Mouse (Mus musculus): Measurements from ENCODE around the gene Enox1. TPM values are rescaled to one million over a fixed set of nuclear protein-coding genes. Genes with fewer than 3 reads are reported as not detected.
A peak's percentile ranks its signal among the peaks of the same experiment; 100 is the strongest.

The Enox1 gene
- polyA plus RNA-seq, 1 experiment = 0.32 TPM

DNA sequence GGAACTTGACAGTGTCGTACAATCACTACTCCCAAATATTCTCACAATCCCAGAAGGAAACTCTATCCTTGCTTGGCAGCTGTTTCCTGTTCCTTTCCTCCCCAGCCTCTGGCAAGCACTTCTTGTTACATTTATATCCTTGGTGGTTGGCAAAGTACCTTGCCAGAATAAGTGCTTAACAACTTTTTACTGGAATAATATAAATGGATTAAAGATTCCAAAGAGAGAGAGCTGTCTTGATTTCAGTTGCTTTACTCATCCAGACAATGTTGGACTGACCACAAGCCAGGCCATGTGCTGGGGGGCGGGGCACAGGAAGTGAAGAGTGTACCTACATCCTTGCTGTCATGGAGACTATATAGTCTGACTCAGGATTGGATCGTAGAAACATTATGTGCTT is 189.7 kb downstream of the Enox1 start:
- no peak for DNase-seq (ENCODE audit: low read depth, low spot score)
- WGBS = 85% methylated on average over 3 of the region's 3 CpGs

DNA sequence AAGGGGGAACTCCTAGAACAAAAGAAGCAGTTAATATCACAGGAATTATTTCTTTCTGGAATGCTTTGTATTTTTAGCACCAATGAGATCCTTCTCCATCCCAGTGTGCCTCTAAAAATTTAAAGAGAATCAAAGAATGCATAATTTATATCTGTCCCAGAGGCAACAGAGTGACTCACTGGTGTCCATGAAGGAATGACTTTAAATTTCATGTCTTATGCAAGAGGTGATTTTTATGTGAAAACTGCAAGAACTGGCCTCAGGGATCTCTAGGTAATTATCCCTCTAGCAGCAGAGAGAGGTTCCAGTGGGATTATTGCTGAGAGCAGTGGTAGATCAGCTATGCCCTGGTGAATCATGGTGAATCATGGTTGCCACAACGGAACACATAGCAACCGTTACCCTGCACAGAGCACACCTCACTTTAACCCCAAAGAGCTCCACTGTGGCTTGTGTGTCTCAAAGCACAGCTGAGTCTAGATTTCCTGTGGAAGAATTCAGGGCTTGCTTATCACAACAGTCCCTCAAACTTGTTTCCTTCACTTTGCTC is 195.3 kb downstream of the Enox1 start:
- WGBS = 75% methylated on average over 2 of the region's 2 CpGs
- DNase-seq (ENCODE audit: low read depth, low spot score) = no peak

DNA sequence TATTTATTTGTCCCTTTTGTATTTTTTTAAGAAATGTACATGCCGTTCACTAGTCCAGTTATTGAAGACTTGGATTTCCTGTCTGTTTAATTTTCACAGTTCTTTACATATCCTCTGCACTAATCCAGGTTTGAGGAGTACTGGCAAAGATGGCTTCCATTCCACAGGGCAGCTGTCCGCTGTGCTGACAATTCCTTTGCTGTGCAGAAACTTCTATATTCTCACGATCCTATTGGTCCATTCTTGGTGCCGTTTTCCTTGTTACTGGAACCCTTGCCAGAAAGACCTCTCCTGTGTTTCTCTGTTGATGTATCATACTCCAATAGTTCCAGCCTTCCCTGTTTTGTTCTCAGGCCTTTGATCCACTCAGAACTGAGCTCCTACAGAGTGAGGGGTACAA is 206.1 kb downstream of the Enox1 start:
- DNase-seq (ENCODE audit: low read depth, low spot score) = no peak
- WGBS = 72% methylated on average over 4 of the region's 4 CpGs

DNA sequence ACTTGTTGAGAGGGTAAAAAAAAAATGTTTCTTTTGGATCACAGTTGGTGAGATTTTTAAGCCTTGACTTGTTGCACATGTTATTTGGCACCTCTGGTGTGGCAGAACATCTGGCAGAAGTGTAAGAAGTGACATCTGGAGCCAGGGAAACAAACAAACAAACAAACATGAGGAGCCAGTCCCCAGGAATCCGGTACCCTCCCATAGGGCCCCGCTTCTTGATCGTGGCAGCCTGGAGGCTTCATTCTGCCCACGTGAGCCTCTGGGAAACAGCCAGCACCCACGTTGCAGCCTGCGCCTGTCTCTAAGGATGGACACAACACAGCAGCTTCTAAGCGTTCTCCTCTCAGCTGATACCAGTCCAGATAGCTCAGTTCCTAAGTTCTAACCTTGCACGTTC is 211.8 kb downstream of the Enox1 start:
- WGBS = 59% methylated on average over 8 of the region's 8 CpGs
- DNase-seq (ENCODE audit: low read depth, low spot score) = no peak

DNA sequence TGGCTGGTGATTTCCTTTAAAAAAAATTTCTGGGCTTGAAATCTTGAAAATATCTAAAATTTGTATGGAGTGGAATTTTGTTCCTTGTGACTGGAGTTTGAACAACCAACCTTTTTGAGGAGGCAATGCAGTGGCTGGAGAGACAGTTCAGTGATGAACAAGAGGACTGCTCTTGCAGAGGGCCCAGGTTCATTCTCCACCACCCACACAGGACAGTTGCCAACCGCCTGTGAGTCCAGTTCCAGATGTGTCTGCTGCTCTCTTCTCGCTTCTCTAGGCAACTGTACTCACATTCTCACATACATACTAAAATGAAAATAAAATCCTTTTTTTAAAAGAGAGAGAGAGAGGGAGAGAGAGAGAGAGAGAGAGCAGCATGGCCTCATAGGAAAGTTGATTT is 212.5 kb downstream of the Enox1 start:
- DNase-seq (ENCODE audit: low read depth, low spot score) = no peak
- 73% methylated on average over 2 of the region's 2 CpGs for WGBS

DNA sequence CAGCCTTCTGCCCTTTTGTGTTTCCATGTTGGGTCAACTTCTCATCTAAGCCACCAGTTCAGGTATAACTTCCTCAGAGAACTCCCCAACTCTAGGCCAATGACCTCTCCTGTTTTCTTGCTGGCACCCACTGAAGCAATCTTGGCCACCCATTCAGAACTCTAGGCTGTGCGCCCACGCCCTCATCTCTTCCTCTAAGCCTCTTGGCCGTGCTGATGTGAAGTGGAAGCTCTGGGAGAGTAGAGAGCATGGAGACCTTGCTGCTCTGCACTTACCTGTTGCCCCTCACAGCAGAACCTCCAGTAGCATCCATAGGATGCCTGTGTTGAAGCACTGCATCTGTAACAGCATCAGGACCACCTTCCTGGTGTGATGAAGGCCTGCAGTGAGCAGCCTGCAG is 214.0 kb downstream of the Enox1 start:
- WGBS = 66% methylated on average over 3 of the region's 3 CpGs
- DNase-seq (ENCODE audit: low read depth, low spot score) = no peak

DNA sequence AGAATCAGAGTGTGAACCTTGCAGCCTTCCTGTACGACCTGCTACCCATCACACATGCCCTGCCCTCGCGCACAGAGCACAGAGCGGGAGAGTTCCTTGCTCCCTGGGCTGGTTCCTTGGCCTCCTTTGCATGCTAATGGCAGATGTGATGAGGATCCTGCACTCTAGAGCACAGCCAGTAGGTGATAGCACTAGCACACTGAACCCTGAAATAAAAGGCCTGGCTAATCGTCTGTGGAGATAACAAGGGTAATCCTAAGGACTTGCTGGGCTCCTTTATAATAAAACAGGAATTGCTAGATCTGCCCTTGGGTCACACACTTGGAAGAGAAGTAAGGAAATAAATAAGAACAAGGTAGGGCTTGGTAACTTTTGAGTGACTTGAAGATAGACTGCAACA is 215.4 kb downstream of the Enox1 start:
- DNase-seq (ENCODE audit: low read depth, low spot score) = no peak
- WGBS = 61% methylated on average over 5 of the region's 5 CpGs

DNA sequence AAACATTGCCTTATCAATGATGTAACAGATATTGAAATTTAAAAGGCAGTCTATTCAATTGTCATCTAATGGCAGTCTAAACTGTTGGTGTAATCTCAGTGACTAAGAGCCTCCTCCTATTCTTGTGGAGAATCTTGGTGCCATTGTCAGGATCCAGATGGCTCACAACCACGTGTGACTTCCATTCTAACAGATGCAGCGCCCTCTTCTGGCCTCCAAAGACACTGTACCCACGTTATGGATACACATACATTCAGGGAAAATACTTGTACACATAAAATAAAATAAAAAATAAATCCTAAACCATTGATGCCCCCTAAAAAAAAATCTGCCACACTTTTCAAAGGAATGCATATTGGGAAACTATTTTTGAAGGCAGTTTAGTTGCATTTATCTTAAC is 216.6 kb downstream of the Enox1 start:
- DNase-seq (ENCODE audit: low read depth, low spot score) = no peak
- WGBS = 44% methylated on average over 3 of the region's 3 CpGs

DNA sequence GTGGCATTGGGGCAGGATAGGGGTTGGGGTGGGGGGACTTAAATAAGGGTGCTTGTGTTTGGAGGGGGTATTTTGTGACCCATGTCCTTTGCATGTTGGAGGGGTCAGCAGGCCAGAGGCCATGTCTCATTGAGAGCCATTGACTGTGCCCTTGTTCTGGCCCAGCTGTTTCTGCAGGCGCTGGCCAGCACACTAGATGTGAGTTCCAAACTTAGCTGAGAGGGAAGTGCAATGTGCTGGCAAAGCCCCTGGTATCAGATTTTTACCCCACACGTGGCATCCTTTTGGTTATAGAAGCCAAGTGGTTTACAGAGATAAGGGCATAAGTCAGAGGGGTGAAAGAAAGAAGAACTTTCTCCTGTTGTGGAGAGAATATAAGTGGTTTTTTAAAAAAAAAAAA is 218.5 kb downstream of the Enox1 start:
- 47% methylated on average over 2 of the region's 2 CpGs for WGBS
- no peak for DNase-seq (ENCODE audit: low read depth, low spot score)

DNA sequence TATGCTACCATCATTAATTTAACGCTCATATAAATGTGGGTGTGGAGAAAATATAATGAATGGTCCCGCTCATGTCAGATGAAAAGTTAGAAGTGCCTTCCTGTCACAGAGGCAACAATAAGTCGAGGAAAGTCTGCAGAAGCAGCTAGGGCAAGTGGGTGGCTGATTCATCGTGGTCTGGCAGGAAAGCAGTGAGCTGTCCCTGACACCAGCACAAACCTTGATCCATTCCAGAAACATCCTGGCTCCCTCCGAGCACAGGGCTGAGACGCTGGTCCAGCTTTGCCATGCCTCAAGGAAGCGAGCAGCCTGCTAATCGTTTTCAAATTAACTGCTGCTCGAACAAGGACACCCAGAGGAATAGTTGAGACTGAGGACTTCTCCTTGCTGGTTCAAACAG is 219.1 kb downstream of the Enox1 start:
- no peak for DNase-seq (ENCODE audit: low read depth, low spot score)
- 50% methylated on average over 9 of the region's 9 CpGs for WGBS

DNA sequence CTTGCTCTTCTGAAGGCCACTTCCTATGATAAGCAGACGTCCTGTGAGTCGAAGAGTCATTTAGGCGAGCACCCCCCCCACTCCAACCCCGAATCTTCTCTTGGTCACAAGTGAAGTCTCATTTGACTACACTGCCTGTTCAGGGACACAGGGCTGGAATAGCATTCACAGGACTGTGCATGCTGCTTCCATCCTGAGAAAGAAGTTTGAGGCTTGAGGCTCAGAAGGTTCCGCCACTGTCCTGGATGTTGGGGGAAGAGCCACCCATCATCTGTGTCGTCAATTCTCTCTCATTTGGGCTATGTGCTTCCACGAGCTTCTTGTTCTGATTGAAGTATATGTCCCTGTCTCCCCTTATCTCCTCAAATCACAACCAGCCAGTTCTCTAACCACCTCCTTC is 220.2 kb downstream of the Enox1 start:
- no peak for DNase-seq (ENCODE audit: low read depth, low spot score)
- 82% methylated on average over 7 of the region's 7 CpGs for WGBS

DNA sequence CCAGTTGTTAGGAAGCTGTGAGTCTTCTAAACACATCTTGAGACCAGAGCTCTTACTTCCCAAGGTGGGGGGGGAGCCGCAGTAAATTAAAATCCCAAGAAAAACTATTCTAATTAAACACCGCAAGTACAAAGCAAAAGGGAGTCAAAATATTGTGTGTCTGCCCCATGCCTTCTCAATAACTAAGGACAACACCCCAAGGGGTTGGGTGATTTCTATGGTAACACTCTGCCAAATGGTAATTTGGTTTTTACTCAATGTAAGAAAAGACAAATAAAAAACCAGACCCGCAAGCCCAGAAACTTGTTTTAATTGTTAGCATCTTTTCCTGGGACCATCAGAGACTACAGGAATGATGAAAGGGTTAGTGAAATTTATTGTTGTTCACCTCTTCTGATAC is 220.9 kb downstream of the Enox1 start:
- WGBS = 86% methylated on average over 3 of the region's 3 CpGs
- no peak for DNase-seq (ENCODE audit: low read depth, low spot score)

DNA sequence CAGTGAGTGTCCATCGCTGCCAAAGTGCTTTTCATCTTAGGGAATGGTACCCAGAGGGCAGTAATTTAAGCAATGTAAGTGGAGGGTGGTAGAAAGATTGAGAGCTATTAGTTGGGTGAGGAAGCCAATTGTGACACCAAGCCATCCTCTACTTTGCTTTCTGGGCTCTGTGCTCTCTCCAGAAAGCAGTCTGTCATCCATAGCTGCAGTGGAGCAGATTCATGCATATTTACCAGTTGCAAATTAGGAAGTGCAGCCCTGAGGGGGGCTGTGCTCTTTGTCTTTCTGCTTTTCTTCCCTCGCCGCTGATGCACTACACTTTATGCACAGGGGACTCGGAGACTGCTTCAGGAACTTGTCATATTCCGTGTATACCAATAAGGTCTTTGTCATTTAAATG is 221.3 kb downstream of the Enox1 start:
- DNase-seq (ENCODE audit: low read depth, low spot score) = no peak
- WGBS = 78% methylated on average over 5 of the region's 5 CpGs

DNA sequence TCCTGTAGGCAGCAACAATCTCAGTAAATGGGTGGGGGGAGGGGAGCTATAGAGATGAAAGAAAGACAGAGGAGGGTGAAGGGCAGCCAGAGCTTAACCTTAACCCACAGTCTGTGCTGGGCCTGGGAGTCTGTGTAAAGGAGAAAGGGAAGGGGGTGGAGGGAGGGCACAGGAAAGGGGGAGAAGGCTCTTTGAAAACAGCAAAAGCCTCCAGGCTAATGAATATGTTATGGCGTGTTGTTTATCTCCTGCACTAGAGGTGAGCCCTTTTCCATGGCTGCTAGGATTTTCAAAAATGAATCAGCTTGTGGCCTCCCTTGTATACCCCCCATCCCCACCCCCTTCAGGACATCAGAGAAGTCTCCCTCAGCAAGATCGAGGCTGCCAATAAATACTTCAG is 225.0 kb downstream of the Enox1 start:
- WGBS = 43% methylated on average over 2 of the region's 2 CpGs
- no peak for DNase-seq (ENCODE audit: low read depth, low spot score)

DNA sequence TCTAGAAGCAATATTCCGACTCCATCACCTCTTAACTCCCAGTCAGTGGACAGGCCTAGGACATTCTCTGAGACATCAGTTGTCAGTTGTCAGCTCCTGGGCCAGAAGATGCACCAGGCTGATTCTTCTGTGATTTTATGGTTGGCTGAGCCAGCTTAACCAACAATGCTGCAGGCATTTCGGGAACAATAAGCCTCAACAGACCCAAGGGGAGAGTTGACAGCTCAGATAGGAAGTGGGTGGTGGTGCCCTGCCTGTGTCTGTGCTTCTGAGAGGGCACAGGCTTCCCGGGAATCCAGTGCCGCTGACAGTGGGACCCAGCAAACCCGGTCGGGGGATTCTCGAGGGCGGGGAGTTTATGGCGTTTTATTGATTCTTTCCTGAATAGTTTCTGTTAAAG is 229.1 kb downstream of the Enox1 start:
- WGBS = 31% methylated on average over 9 of the region's 9 CpGs
- DNase-seq (ENCODE audit: low read depth, low spot score) = no peak

DNA sequence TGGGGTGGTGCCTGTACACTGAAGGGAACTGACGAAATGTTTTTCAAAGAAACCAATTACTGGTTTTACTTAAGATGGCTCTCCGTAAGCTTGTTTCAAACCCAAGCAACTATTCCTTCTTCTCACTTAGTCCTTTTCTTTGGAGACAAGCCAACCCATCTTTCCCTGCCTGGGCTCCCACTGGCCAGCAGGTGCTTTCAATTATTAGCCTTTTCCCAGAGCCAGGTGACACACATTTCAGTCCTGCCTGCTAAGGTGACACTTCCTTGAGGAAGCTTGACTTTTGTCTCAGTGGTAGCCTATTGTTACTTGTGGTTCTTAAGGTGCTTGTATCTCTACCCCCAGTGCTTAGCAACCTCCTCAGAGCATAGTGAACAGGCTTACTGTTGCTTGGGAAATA is 231.3 kb downstream of the Enox1 start:
- 96% methylated on average over 2 of the region's 2 CpGs for WGBS
- DNase-seq (ENCODE audit: low read depth, low spot score) = no peak

DNA sequence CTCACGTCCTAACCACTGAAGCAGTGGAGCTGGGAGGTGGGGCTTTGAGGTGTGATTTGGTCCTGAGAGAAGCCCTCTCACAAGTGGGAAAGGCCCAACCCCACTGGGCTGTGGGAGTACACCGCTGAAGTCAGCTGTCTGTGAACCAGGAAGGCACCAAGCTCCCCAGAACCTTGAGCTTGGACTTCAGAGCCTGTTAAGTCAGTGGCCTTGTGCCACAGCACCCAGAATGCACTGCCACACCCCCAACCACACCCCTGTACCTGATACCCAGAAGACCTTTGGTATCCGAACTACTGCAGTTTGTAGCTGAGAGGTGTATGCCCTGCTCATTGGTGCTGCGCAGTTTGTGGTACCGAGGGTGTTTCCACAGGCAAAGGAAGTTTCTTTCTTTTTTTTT is 232.7 kb downstream of the Enox1 start:
- 55% methylated on average over 5 of the region's 5 CpGs for WGBS

DNA sequence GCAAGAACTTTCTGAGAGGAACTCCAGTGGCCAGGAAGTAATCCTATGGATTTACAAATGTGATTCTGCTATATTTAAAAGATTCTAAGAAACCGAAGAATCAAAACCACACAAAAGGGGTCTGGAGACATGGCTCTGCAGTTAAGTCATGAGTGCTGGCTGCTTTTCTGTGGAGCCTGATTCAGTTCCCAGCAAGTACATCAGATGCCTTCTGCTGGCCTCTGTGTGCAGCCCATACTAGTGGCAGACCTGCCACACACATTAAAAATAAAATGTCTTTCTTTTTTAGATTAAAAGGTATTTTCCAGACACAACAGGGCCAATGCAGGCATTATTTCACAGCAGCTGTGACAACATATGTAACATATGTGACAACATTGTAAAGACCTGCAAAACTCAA is 235.9 kb downstream of the Enox1 start:
- DNase-seq (ENCODE audit: low read depth, low spot score) = no peak
- WGBS = 87% methylated on average over 1 of the region's 1 CpGs

More for the DNA sequence above, 232.7 kb downstream of the Enox1 start:
- peak; percentile 31 for DNase-seq (ENCODE audit: low read depth, low spot score)

DNA sequence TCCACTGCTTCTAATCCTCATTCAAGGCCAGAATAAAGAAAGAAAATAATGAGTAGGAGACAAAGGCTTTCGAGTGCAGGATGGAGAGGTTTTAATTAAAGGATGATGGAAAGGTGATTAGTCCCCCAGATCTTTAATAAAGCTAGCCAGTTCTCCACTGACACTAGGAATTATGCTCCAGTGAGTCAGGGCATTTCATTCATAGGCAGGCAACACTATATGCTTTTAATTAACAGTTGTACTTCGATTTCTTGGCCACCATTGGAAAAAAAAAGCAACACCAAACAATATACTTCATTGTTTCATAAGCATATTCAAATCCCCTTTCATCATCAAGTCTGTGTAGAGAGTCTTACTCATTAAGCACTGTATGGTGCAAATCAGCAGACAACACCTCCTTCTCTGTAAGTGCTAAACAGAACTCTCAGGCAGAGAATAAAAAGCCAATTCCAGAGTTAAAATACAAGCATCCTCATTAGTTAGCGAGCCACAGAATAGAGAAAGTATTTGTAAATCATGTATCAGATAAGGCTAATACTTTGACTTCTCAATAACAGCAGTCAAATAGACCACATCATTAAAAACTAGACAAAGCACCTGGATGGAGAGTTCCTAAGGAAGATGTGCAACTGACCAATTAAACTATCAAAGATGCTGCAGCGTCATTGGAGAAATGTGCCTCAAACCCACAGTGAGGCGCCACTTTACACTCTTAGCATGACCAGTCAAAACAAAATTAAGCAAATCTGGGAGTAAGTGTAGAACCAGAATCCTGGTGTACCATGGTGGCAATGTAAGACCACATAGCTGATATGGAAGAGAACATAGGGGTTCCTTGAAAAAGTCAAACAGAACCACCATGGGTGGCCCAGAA is 249.9 kb downstream of the Enox1 start:
- no peak for DNase-seq (ENCODE audit: low read depth, low spot score)
- 77% methylated on average over 5 of the region's 5 CpGs for WGBS

DNA sequence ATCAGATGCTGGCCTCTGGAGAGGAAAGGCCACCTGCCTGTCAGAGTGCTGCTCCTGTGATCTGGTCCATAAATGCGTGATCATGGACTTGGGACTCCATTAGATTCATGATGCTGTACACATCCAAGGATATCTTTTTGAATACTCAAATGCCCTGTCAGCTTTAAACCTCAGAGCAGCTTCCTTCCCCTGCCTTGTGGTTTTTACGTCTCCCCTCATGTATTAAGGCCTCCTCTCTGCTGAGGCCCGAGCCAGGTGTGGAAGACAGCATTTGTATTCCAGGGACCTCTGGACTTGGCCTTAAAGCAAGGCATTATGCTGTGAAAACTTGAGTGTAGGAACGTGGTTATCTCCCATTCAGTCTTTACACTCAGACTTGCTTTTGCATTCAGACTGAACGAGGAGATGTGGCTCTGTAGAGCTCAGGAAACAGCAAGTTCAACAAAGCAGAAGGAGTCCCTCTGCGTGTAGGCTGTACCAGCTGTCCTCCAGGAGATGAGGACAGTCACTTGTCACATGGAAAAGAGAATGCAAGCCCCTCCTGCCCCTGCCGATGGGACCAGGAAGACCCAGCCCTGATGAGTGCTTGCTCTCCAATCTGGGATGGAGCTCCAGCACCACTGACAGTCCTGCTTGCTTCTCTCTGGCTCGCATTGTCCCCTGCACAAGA is 252.8 kb downstream of the Enox1 start:
- no peak for DNase-seq (ENCODE audit: low read depth, low spot score)
- WGBS = 69% methylated on average over 8 of the region's 8 CpGs

DNA sequence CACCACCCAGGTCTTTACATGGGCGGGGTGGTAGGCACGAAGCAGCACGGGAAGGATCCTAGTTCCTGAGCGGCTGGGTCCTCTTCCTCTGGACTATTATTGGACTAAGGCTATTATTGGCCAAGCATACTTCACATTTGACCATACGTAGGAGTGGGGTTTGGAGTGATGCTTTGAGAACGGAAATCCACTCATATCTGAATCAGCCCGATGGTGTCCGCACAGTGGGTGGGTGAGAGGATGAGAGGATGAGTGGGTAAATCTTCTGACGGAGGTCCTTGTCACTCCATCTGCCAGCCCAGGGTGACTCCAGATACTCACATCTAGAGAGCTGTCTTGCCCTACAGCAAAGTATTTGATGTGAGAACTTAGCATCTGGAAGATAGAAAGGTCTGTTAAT is 253.8 kb downstream of the Enox1 start:
- WGBS = 93% methylated on average over 9 of the region's 9 CpGs
- no peak for DNase-seq (ENCODE audit: low read depth, low spot score)
